In genomic region chr4:122955412-122956136, GRCm38 (mm10) we compare ENCODE assay signal across 8 mouse cellular contexts. TPM values are rescaled to one million over a fixed set of nuclear protein-coding genes. Genes with fewer than 3 reads are reported as not detected.
DNase-seq lines count a peak whose midpoint lies in the region; ATAC-seq lines count a peak whose summit lies in the region.

No protein-coding gene starts in this region.

- peak; percentile 83 for DNase-seq in adrenal gland, adult 8-10 months
- peak; percentile 83 for DNase-seq in embryo, embryonic 9.5 days (ENCODE audit: extremely low spot score)
- peak; percentile 93 for DNase-seq in kidney, adult 11 months
- peak; percentile 91 for DNase-seq in left cerebral cortex, postnatal 4 days
- DNase-seq in midbrain, embryonic 11.5 days (ENCODE audit: low spot score, missing footprints) = peak; percentile 96
- peak; percentile 83 for DNase-seq in right cerebral cortex, postnatal 4 days
- DNase-seq in yolk sac, embryonic 10.5 days (ENCODE audit: low spot score) = peak; percentile 70

- peak overlapping the region; percentile 26 for H3K4me2 ChIP-seq in midbrain, embryonic 11.5 days

- peaks cover 20% of the 10 kb centered on the region for H3K4me1 ChIP-seq in midbrain, embryonic 11.5 days (ENCODE audit: control insufficient read depth, insufficient read depth, low read length)

- H3K27ac ChIP-seq in midbrain, embryonic 11.5 days (ENCODE audit: low read depth, low read length) = peak overlapping the region; percentile 4; the same call in 1 of the 2 replicates

- H3K9me3 ChIP-seq in midbrain, embryonic 11.5 days (ENCODE audit: control insufficient read depth, low read length) = no peaks in the 10 kb centered on the region

- peak overlapping the region; percentile 60 for H3K9ac ChIP-seq in midbrain, embryonic 11.5 days (ENCODE audit: low read length)

- peaks cover 9% of the 10 kb centered on the region for H3K36me3 ChIP-seq in midbrain, embryonic 11.5 days (ENCODE audit: control insufficient read depth, insufficient read depth, low read length)

- H3K27me3 ChIP-seq in midbrain, embryonic 11.5 days (ENCODE audit: control insufficient read depth, insufficient read depth, low read length) = no peaks in the 10 kb centered on the region

- intact Hi-C loops in left cerebral cortex, postnatal 4 days (cut with DNase I) = no loop called here

- H3K4me3 ChIP-seq in midbrain, embryonic 11.5 days (ENCODE audit: low read depth, low read length) = peak overlapping the region; percentile 7; the same call in 1 of the 2 replicates

- 13% methylated on average over 17 of the region's 17 CpGs for WGBS in midbrain, embryonic 11.5 days

- ATAC-seq in granulocyte monocyte progenitor cell, adult 5-6 weeks (replicated peaks; ENCODE audit: poor library complexity, severe bottlenecking) = peak; percentile 90
- ATAC-seq in midbrain, embryonic 11.5 days (ENCODE audit: low FRiP score) = peak; percentile 96

RNA-seq across cellular contexts. Expression of gene Mfsd2a, which starts 5.4 kb away (rescaled TPM):
- 1 to 10 TPM in 2 of 4 experiments, under 1 TPM in 2; 0.83 to 8.4 (median 1.2) TPM for total RNA-seq in adrenal gland, adult 8-10 months (2022)
- not detected in 2 replicates for total RNA-seq in granulocyte monocyte progenitor cell, adult 5-6 weeks (2014; fragmentation: Nextera tagmentation)
- 1.5 TPM in 1 of 2 replicates, not detected in the other for total RNA-seq in granulocyte monocyte progenitor cell, adult 5-6 weeks (2017)
- 10 to 100 TPM; 35.4 TPM for total RNA-seq in left cerebral cortex, postnatal 4 days (2021)
- polyA plus RNA-seq in midbrain, embryonic 11.5 days (2014; fragmentation: Nextera tagmentation; extraction: Ambion mirVana) = 22.8 and 27.2 TPM in 2 replicates

RNA-seq across cellular contexts. Expression of gene Mycl, which starts 39.9 kb away (rescaled TPM):
- 1 to 10 TPM in 2 of 4 experiments, under 1 TPM in 2; 0.68 to 2.1 (median 1.3) TPM for total RNA-seq in adrenal gland, adult 8-10 months (2022)
- total RNA-seq in granulocyte monocyte progenitor cell, adult 5-6 weeks (2014; fragmentation: Nextera tagmentation) = 1.5 and 4.4 TPM in 2 replicates
- total RNA-seq in granulocyte monocyte progenitor cell, adult 5-6 weeks (2017) = 0.21 and 0.78 TPM in 2 replicates
- total RNA-seq in left cerebral cortex, postnatal 4 days (2021) = 10 to 100 TPM; 60.5 to 66.1 TPM
- polyA plus RNA-seq in midbrain, embryonic 11.5 days (2014; fragmentation: Nextera tagmentation; extraction: Ambion mirVana) = 106 and 108 TPM in 2 replicates

Comparison
In these comparisons a context has a peak if more than half of its experiments do, and no peak if none do; other contexts are left out.
1. Peak in every context shown above with its lines: DNase-seq, ATAC-seq, H3K4me3 ChIP-seq and H3K27ac ChIP-seq.
2. RNA of gene Mycl, which starts 39.9 kb away (total RNA-seq): 60.5 to 66.1 TPM in left cerebral cortex, postnatal 4 days; 0.21 to 4.4 TPM in granulocyte monocyte progenitor cell, adult 5-6 weeks and 0.68 to 2.1 TPM in adrenal gland, adult 8-10 months; every median in the first group is over 10 times any median in the second.